Mouse (Mus musculus) frontal cortex, postnatal 10 days (tissue): ENCODE data around the gene Ucn2.

Source experiments
- DNase-seq, 2 experiments: peaks; one replicate each; pipeline ENCODE4 v3.0.0; 2022; ENCODE audit warnings: low spot score in 2 of 2, mixed read lengths in 1 of 2

Gene Ucn2

DNA sequence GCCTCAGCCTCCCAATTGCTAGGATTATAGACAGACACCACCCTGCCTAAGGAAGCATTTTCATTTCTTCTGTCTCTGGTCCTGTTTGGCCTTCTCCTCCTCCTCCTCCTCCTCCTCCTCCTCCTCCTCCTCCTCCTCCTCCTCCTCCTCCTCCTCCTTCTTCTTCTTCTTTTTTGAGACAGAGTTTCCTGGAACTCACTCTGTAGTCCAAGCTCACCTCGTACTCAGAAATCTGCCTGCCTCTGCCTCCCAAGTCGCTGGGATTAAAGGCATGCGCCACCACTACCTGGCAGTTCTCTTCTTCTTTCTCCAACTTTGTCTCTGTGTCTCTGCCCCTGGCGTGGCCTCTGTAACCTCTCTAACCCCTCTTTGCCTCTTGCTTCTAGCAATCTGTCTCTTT lies at the start of gene Ucn2:
Gene Ucn2, plus strand, starts transcription at position 301 of the 400 bp plus-strand sequence.
- DNase-seq, result no peak

DNA sequence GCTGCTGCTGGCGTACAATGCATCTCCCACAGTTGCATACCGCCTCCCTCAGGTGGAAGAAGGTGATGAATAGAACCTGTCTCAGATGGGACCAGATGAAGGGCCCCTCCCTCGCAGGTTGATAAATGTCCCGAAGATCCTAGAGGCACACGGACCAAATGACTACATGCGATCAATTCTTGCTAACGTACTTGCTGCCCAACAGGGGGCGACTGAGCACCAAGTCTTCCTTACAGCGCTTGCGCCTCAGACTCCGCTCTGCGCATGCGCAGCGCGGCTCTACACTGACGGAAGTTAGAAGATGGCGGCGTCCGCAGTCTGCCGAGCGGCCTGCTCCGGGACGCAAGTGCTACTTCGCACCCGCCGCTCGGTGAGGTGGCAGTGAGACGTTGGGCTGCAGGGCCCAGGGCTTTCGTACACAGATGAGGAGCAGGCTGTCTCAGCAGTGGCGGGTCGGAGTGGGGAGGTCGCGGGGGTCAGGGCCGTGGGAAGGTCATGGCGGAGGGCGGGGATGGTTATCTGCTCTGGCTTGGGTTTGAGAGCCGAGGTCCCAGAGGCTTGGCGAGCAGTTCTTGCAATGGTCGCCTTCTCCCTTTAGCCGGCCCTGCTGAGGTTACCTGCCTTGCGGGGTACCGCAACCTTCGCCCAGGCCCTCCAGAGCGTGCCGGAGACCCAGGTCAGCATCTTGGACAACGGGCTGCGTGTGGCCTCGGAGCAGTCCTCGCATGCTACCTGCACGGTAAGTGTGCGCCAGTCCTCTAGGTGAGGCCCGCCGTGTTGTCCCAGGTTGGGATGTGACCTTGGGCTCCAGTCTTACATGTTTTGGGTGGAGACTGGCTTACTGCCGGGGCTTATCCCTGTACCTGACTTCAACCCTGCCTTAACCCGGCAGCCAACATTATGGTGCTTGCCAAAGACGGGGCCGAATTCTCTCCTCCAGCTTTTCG lies 49.1 kb upstream of the Ucn2 start, which contains the start of gene Uqcrc1:
Gene Uqcrc1, plus strand, starts transcription at position 216 of the 947 bp plus-strand sequence.
- DNase-seq, result peak; percentile 92 to 96

DNA sequence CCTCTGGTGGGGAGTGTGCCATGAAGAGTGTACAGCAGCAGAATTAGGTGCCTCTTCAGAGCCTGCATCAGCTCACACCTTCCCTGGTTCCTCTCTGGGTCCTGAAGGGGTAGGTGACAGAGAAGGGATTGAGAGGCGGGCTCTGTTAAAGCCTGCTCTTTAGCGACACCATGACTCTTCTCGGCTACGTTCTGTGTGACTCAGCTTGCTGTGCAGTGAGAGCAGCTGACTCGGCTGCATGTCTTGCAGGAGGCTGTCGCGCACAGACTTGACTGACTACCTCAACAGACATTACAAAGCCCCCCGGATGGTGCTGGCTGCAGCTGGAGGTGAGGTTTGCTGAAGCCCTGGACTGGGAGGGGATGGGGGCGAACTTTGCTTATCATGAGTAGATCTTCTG lies 40.7 kb upstream of the Ucn2 start:
- no peak for DNase-seq

DNA sequence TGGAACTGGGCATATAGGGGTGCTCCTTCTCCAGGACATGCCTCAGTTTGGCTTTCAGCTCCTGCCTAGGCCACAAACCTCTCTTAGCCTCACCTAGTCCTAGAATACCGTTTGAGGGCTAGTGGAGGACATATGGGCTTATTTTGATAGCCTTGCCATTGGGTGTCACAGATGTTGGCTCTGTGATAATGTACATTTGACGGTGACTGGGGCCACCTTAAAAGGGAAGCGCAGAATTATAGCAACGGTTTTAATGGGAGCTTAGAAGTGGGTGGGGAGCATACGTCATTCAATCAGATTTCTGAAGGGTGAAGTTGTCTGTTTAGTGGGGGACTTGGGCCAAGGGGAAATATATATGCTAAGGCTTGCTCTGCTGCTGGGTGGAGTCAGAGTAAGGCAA lies 40.2 kb upstream of the Ucn2 start:
- DNase-seq, result no peak

DNA sequence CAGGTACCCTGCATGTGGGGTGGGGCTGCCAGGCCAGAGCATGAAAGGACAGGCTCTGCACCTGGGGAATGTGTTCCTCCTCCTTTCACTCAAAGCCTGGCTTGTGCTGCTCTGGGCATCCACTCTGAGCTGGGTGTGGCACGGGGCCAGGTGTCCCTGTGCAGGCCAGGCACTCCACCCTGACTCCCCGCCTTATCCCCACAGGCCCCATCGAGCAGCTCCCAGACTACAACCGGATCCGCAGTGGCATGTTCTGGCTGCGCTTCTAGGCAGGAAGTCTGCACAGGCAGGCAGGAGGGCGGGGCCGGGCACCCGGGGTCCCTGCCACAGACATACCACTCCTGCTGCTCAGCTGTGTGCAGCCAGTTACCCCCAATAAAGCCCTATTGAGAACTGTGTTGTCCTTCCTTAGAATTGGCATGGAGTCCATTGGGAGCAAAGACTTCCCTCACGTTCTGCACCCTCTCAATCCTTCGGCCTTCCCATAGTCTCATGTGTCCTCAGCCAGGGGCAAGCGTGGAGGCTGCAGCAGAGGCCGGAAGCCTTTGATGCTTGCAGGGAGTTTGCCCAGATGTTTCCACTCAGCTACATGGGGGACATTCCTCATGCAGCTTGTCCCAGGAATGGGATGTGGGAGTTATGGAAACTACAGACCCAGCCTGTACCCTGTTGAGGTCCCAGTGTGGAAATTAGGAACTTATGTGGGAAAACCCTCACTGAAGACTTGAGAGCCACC lies 36.4 kb upstream of the Ucn2 start:
- no peak for DNase-seq

DNA sequence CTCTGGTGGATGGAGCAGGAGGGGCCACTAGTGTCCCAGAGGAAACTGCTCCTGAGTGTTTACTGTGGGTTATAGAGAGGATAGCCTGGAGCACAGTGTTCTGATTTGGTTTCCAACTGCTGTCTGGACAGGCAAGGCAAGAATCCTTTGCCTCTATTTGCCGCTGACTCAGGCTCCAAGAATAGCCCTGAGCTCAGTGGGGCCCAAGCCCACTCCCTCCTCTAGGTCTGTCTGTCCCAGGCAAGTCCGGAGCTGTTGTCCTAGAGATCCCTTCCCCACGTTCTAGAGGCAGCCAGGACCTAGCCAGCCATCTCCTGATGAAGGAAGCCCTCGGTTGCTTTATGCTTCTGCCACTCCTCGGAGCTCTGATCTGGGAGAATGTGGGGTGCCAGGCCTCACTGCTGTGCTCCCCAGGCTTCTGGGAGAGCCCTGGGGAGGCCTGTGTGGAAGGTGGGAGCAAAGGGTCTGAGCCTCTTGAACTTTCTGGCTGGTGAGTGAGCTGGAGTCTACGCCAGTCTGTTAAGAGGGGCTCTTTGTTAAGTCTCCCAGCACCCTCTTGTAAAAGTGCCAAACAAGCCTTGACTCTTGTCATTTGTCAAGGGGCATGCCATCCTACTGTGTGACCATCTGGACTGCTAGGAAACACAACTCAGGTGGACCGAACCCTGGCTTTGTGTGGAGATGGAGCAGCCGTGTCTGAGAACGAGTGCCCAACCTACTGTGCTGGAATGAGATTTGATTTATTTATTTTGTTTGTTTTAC lies 35.7 kb upstream of the Ucn2 start:
- no peak for DNase-seq

DNA sequence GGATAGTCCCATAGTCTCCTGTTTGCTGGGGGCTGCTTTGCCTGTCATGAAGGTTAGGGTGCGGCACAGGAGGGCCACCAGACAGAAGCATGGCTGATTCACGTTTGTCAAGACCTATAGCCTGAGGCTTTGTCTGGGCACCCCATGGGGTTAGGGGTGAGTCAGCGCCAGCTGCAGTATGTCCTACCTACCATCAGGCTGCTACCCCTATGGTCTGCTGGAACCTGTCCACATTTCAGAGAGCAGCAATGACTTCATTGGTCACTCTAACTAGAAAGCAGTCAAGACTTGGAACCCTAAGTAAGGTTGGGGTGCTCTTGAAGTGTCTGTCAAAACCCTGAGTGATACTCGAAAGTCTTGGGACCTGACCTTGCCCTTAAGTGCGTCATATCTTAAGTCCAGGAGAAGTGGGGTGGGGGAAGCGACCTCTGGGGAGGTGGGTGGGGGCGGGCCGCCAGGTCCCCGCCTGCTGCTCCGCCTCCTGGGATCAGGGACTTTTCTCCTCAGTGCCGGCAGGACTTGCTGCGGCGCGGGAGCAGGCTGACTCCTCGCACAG lies 32.7 kb upstream of the Ucn2 start, which contains the start of gene Col7a1:
Gene Col7a1, plus strand, starts transcription at position 506 of the 556 bp plus-strand sequence.
- no peak for DNase-seq

DNA sequence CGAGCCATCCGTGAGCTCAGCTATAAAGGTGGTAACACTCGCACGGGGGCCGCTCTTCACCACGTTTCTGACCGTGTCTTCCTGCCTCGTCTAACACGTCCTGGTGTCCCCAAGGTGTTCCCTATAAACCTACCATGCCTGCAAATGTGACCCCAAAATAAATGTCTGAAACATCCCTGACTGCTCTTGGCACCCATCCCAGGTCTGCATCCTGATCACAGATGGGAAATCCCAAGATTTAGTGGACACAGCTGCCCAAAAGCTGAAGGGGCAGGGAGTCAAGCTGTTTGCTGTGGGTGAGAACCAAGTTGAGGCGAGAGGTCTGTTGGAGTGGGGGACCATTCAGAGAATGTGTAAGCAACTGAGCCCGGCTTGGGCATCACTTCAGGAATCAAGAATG lies 30.6 kb upstream of the Ucn2 start:
- no peak for DNase-seq

DNA sequence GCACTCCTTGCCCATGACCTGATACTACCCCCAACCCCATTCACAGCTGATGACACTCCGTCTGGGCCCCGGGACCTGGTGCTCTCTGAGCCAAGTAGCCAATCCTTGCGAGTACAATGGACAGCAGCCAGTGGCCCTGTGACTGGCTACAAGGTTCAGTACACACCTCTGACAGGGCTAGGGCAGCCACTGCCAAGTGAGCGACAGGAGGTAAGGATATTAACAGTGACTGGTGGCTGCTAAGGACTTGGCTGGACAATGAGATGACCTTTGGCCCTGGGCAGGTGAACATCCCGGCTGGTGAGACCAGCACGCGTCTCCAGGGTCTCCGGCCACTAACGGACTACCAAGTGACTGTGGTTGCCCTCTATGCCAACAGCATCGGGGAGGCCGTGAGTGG lies 30.0 kb upstream of the Ucn2 start:
- DNase-seq, result no peak

DNA sequence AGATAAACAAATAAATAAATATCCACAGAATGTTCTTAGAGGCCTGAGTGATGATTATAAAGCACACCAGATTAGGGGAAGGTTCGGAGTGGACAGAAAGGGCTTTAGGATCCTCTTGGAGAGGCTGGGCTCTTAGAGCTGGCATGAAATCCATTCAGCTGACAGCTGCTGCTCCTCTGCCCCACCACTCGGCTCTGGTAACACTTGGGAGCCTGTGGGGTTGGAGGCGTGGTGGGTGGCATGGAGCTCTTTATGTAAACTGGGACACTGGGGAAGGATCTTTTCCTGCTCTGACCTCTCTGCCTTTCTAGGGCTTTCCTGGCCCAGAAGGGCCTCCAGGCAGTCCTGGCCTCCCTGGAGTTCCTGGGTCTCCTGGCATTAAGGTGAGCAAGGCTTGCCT lies 22.2 kb upstream of the Ucn2 start:
- DNase-seq, result no peak

DNA sequence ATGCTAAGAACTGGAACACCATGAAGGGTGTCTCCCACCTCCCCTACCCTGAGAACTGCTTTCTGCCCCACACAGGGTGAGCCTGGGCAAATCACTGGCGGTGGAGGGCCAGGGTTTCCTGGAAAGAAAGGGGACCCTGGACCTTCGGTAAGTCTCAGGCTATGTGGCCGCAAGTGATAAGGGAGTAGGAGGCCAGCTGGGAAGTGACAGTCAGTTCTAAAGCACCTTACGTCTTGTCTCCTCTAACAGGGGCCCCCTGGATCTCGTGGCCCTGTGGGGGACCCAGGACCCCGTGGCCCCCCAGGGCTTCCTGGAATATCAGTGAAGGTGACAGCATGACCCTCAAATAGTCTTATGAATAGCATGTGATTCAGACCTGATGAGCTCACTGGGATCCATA lies 21.5 kb upstream of the Ucn2 start:
- no peak for DNase-seq

DNA sequence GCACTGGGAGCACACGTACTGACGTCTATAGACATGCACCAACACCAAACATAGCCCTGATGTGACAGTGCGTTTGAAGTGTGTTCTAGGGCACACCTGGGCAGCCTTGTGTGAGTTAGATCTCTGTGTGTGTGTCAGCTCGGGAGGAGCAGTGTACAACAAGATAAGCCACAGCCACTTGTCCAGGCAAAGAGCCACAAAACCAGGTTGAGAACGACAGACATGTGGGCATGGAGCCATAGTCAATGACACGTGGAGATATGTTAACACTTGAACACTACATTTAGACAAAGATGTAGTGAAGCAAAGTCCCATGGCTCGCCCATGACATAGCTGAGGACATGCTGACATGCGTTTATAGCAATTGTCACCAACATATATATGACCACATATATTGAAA lies 15.2 kb upstream of the Ucn2 start:
- DNase-seq, result no peak

DNA sequence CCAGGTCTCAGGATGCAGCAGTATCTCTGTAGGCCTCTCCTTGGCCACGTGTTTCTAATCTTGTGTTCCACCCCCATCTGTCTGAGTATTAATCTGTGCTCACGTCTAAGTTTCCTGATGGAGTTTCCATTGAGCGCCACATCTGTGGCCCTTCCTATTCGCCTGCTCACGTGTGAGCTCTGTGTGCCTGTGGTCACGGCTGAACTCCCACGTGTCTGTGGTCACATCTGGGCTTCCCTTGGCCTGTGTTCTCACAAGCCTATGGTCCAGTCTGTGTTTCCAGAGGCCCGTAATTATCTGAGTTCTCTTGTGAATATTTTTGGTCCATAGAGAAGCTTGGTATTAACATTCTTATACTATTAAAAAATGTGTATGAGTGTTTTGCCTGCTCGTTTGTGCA lies 9.3 kb upstream of the Ucn2 start:
- no peak for DNase-seq

DNA sequence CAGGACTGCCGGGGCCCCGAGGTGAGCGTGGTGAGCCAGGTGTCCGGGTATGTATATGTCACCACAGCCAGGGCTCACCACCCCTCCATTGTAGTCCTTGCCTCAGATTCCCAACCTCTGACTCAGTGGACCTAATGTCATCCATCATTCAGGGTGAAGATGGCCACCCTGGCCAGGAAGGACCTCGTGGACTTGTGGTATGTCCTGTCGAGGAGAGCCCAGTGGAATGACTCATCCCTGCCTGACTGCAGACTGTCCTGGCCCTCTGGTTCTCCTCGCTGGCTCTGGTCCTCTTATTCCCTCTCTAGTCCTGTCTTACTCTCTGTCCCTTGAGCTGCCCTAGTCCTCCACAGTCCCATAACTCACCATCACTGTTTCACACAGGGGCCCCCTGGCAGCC lies 7.8 kb upstream of the Ucn2 start:
- no peak for DNase-seq

DNA sequence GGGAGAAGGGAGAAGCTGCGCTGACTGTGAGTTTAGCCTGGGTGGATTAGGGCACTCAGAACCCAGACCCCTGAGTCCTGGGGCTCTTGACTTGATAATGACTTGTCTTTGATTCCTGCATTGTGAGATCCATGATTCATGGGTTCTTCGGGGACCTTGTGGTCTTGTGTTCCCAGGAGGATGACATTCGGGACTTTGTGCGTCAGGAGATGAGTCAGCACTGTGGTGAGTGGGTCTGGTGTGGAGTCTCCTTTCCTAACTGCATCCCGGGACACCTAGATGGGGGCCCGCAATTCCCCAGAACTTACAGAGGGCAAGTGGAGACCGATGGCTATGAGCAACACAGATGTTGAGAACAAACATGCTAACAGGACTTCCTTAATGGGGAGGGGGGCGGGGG lies 3.3 kb upstream of the Ucn2 start:
- no peak for DNase-seq

DNA sequence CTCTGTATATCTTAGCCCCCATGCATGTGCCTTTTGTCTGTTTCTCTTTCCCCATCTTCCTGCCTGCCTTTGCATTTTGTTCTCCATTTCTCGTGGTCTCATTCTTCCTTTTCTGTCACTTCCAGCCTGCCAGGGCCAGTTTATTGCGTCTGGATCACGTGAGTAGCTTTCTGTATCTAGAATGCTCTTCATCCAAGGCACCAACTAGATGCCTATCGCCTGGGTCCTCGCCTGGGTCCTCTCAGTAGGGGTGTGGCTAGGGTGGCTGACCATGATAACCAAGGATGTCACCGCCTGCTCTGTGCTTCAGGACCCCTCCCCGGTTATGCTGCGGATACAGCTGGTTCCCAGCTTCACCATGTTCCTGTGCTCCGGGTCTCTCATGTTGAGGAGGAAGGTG lies 2.6 kb upstream of the Ucn2 start:
- no peak for DNase-seq

DNA sequence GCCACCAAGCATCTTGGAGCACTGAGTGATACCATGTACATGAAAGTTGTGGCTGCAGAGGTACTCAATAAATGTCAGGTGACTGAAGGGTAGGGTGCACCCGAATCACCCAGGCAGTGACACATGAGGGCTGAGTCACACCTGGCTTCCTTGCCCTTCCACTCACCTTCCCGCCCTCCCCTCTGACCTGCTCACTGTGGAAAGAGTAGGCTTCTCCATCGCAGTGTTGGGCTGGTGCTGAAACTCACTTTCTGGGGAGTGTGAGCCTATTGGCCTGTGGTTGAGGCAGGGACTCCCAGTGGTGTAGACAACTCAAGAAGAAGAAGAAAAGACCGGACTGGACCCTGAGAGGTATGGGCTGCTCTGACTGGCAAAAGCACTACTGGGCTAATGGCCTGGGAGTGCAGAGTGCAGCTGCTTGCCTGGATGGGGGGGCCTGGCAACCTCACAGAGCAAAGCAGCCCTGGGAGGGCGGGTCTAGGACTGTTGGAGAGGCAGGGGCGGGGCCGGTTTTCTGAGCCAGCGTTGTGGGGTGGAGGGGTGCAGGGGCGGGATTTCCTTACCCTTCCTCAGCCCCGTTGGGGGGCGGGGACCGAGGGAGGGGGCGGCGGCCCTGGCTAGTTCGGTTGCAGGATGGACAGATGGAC lies 2.0 kb downstream of the Ucn2 start:
- DNase-seq, result no peak

DNA sequence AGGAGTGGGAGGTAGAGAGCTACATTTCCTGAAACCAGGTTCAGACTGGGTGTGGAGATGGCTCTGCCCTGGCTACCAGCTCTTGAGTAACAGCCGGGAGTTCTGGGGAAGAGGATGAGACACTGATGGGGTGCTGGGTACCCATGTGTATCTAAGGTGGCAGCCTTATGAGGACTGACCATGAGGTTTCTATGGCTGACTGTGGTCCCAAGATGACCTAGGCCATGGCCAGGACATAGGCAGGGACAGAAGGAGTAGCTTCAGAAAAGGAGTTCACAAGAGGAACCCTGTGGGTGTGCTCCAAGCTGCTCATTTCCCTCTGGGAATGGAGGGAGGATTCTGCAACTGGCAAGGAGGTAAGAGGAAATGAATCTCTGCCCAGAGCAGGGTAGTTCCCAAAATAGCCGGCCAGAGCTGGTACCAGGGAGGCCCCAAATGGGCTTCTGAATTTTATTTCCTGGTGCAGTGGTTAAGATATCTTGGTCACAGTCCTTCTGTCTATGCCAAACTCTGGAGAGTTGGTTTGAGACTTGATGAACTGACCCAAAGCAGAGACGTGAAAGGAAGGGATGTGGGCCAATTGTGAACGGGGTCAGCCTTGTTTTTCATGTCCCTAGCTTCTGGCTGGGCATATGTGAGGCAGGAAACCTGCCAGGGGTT lies 4.1 kb downstream of the Ucn2 start:
- DNase-seq, result no peak

DNA sequence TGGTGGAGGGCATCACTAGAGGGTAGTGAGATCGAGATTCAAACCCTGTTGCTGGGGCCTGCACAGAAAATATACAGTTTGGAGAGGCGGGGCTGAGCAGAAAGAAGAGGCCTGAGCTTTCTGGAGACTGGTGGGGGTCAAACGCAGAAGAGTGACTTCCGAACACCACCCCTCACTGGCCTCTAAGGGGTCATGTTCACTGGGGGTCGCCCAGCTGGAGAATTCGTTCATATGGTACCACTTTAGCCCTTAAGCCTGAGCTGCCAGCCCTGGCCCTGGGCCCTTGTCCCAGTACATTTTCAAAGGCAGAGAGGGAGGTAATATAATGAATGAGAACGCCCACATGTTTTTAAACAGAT lies 4.6 kb downstream of the Ucn2 start:
- DNase-seq, result no peak

DNA sequence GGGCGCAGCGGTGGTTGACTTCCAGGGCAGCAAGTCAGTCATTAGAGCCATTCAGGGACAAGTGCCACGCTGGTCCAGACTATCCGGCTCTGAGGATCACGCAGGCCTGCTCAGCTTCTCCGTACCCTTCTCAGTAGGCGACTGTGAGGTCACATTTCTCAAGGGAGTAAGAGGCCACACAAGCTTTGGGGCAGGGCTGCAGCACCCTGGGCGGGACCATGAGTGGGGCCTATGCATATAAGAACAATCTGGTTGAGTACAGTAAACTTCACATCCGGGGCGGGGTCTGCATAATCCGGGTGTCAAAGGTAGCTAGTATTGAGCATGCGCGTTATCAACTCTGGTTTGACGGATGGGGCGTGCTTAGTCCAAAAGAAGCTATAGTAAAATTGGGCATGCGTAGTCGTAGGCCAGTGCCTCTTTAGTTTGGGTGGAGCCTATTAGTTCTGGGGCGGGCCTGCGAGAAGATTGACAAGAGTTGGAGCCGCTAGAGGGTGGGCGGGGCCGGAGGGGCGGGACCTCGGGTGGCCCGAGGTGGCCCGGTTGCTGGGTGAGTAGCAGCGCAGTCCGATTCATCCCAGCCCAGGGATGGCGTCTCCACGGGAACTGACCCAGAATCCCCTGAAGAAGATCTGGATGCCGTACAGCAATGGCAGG lies 5.7 kb downstream of the Ucn2 start, which contains the start of gene Pfkfb4:
Gene Pfkfb4, plus strand, starts transcription at position 351 of the 657 bp plus-strand sequence.
- DNase-seq, result peak; percentile 90 to 96
